Mouse (Mus musculus) CH12.LX (cell line): Measurements from ENCODE around the gene Gipc2. TPM values are rescaled to one million over a fixed set of nuclear protein-coding genes. Genes with fewer than 3 reads are reported as not detected.

ENCODE experiments used
- DNase-seq: peaks from one replicate; pipeline ENCODE4 v3.0.0-alpha.2; 2013; ENCODE audit errors: extremely low read depth
- H3K27ac ChIP-seq: 2 replicates; pipeline ENCODE4 v1.5.1; 2012; ENCODE audit warnings: low read depth, mild to moderate bottlenecking, control low read depth, moderate library complexity; ENCODE audit not compliant: insufficient read depth
- H3K27me3 ChIP-seq: replicated peaks from 2 replicates; pipeline ENCODE3; 2012; ENCODE audit warnings: inconsistent platforms
- H3K36me3 ChIP-seq, 2 experiments: replicated peaks in 1 of 2; 2 replicates each; pipeline versions ENCODE3 to v1.6.1; 2012; ENCODE audit warnings: inconsistent platforms in 1 of 2, low read length in 1 of 2, mild to moderate bottlenecking in 1 of 2, mixed read lengths in 1 of 2, moderate library complexity in 1 of 2; ENCODE audit not compliant: control insufficient read depth in 1 of 2, insufficient read depth in 1 of 2
- H3K4me1 ChIP-seq, 2 experiments: 2 replicates each; pipeline ENCODE4 v1.6.1; 2012; ENCODE audit warnings: inconsistent platforms in 1 of 2, moderate library complexity in 1 of 2; ENCODE audit not compliant: insufficient read depth in 2 of 2, control insufficient read depth in 1 of 2
- H3K4me2 ChIP-seq: 2 replicates; pipeline ENCODE4 v1.6.1; 2012; ENCODE audit warnings: low read depth, mild to moderate bottlenecking, control low read depth; ENCODE audit not compliant: poor library complexity, insufficient read depth, severe bottlenecking
- H3K4me3 ChIP-seq, 3 experiments: fragments of 150-350 bp in 1 of 3; sonication (generic) in 1 of 3; replicated peaks in 1 of 3; 2 replicates each; pipeline versions ENCODE3 to v1.5.1; 2011 to 2012; ENCODE audit warnings: low read depth in 2 of 3, low read length in 2 of 3, mild to moderate bottlenecking in 2 of 3, moderate library complexity in 2 of 3, control low read depth in 1 of 3, improper control_type of control experiment in 1 of 3, inconsistent platforms in 1 of 3, mixed read lengths in 1 of 3; ENCODE audit not compliant: poor library complexity in 1 of 3
- H3K79me2 ChIP-seq: replicated peaks from 2 replicates; pipeline ENCODE4 v1.6.1; 2012; ENCODE audit warnings: mild to moderate bottlenecking, moderate library complexity; ENCODE audit not compliant: control insufficient read depth, poor library complexity, insufficient read depth, severe bottlenecking; ENCODE audit errors: extremely low read depth
- H3K9ac ChIP-seq: 2 replicates; pipeline ENCODE4 v1.6.1; 2012; ENCODE audit warnings: low read depth, mild to moderate bottlenecking, control low read depth, moderate library complexity; ENCODE audit not compliant: insufficient read depth
- H3K9me3 ChIP-seq: replicated peaks from 2 replicates; pipeline ENCODE3; 2012; ENCODE audit warnings: low read length, inconsistent platforms, mixed read lengths
- CTCF ChIP-seq, 2 experiments: IDR thresholded peaks in 1 of 2; conservative IDR thresholded peaks in 1 of 2; 2 replicates each; pipeline ENCODE4 v1.5.1; 2011 to 2012; ENCODE audit warnings: low read depth in 2 of 2, low read length in 2 of 2, improper control_type of control experiment in 1 of 2, inconsistent platforms in 1 of 2, mild to moderate bottlenecking in 1 of 2, moderate library complexity in 1 of 2
- EP300 ChIP-seq: IDR thresholded peaks from 2 replicates; pipeline ENCODE4 v1.6.1; 2011; ENCODE audit warnings: low read length, improper control_type of control experiment
- GABPA ChIP-seq: IDR thresholded peaks from 2 replicates; pipeline ENCODE4 v1.6.1; 2012; ENCODE audit warnings: low read depth, low read length, improper control_type of control experiment, inconsistent platforms; ENCODE audit not compliant: insufficient replicate concordance
- KAT2A ChIP-seq: IDR thresholded peaks from 2 replicates; pipeline ENCODE4 v1.6.1; 2012; ENCODE audit warnings: low read length, improper control_type of control experiment, inconsistent platforms; ENCODE audit not compliant: insufficient replicate concordance
- MAX ChIP-seq: IDR thresholded peaks from 2 replicates; pipeline ENCODE4 v1.6.1; 2011; ENCODE audit warnings: low read length, improper control_type of control experiment
- MEF2A ChIP-seq: IDR thresholded peaks from 2 replicates; pipeline ENCODE4 v1.6.1; 2014; ENCODE audit warnings: low read depth, mild to moderate bottlenecking, inconsistent platforms, low read length, improper control_type of control experiment, borderline replicate concordance
- MYC ChIP-seq: IDR thresholded peaks from 2 replicates; pipeline ENCODE4 v1.6.1; 2011; ENCODE audit warnings: low read depth, mild to moderate bottlenecking, improper control_type of control experiment, low read length
- NRF1 ChIP-seq: IDR thresholded peaks from 2 replicates; pipeline ENCODE4 v1.6.1; 2014; ENCODE audit warnings: low read depth, mild to moderate bottlenecking, inconsistent platforms, low read length, improper control_type of control experiment, moderate library complexity
- POLR2A ChIP-seq: IDR thresholded peaks from 2 replicates; pipeline ENCODE4 v1.6.1; 2011; ENCODE audit warnings: low read depth, mild to moderate bottlenecking, improper control_type of control experiment, low read length
- POLR2AphosphoS2 ChIP-seq: IDR thresholded peaks from 2 replicates; pipeline ENCODE4 v1.6.1; 2011; ENCODE audit warnings: low read depth, low read length, improper control_type of control experiment
- TBP ChIP-seq: conservative IDR thresholded peaks from 2 replicates; pipeline ENCODE4 v1.6.1; 2011; ENCODE audit warnings: low read depth, low read length, improper control_type of control experiment
- TCF12 ChIP-seq: IDR thresholded peaks from 2 replicates; pipeline ENCODE4 v1.6.1; 2014; ENCODE audit warnings: low read depth, mild to moderate bottlenecking, inconsistent platforms, low read length, improper control_type of control experiment
- ZKSCAN1 ChIP-seq: IDR thresholded peaks from 2 replicates; pipeline ENCODE4 v1.6.1; 2012; ENCODE audit warnings: low read depth, inconsistent platforms, low read length, improper control_type of control experiment, borderline replicate concordance
- ZNF384 ChIP-seq: IDR thresholded peaks from 2 replicates; pipeline ENCODE4 v1.6.1; 2012; ENCODE audit warnings: low read depth, low read length, improper control_type of control experiment, inconsistent platforms
- dilution Hi-C: fragments of 300-500 bp; cut with MboI; formaldehyde crosslinking; loops from 2 replicates; pipeline ENCODE4 v1.14.3; 2020; ENCODE audit warnings: low sequenced_read_pairs; ENCODE audit not compliant: extremely low pct_unique_long_range_greater_than_20kb, extremely low pct_ligation_motif_present
- in situ Hi-C: fragments of 300-500 bp; cut with MboI; formaldehyde crosslinking; loops from 3 replicates; pipeline ENCODE4 v1.14.3; 2019; ENCODE audit warnings: low sequenced_read_pairs, low pct_ligation_motif_present, low pct_unique_long_range_greater_than_20kb, mixed read lengths
- polyA plus RNA-seq: library from polyadenylated mRNA; unstranded; fragments of >175 nt; gene quantifications from 2 replicates; pipeline ENCODE4 v1.2.1, GENCODE M21; 2012; ENCODE audit warnings: low read depth; ENCODE audit not compliant: insufficient read length
- total RNA-seq, 2 experiments: library from RNA; depleted of rRNA; stranded (reverse); fragments of 300-350 nt in 1 of 2; fragments of >200 nt in 1 of 2; gene quantifications; 2 replicates each; pipeline ENCODE4 v1.2.3; 2012 to 2014

The Gipc2 gene
- total and polyA plus RNA-seq, 3 experiments = 0.24 to 1.2 (median 0.38) TPM

GRCm38 (mm10) chr3:152147085-152147831 lies 18.8 kb downstream of the Gipc2 start:
- no peak overlapping the region for H3K9ac ChIP-seq
- H3K79me2 ChIP-seq = no peaks in the 10 kb centered on the region
- no peak overlapping the region for H3K4me3 ChIP-seq
- no peaks in the 10 kb centered on the region for H3K27me3 ChIP-seq
- no peak for DNase-seq
- in situ Hi-C loops (no loop called here), dilution Hi-C loops (no loop called here)
- H3K36me3 ChIP-seq = no peaks in the 10 kb centered on the region
- no peaks in the 10 kb centered on the region for H3K9me3 ChIP-seq
- TF ChIP-seq CTCF (conservative IDR thresholded peaks at IDR 0.05 in 1 of 2, IDR thresholded peaks at IDR 0.05 in 1 of 2; ENCODE audit: low read depth in 2 of 2, low read length in 2 of 2) (no peak), NRF1 (no peak)
- H3K4me2 ChIP-seq = no peak overlapping the region
- no peak overlapping the region for H3K27ac ChIP-seq
- peaks cover 3 to 14% of the 10 kb centered on the region in 2 experiments; a peak in 2 of 4 replicates for H3K4me1 ChIP-seq

GRCm38 (mm10) chr3:152145186-152145585 lies 20.8 kb downstream of the Gipc2 start:
- Histone ChIP-seq H3K27ac (no peak overlapping the region), H3K4me1 (peaks cover 3 to 13% of the 10 kb centered on the region in 2 experiments; a peak in 2 of 4 replicates), H3K9ac (no peak overlapping the region), H3K4me3 (no peak overlapping the region), H3K4me2 (no peak overlapping the region), H3K9me3 (no peaks in the 10 kb centered on the region), H3K27me3 (no peaks in the 10 kb centered on the region), H3K79me2 (no peaks in the 10 kb centered on the region), H3K36me3 (no peaks in the 10 kb centered on the region)
- dilution Hi-C loops (no loop called here), in situ Hi-C loops (no loop called here)
- DNase-seq = no peak
- TF ChIP-seq TCF12 (no peak), GABPA (no peak), MEF2A (no peak), TBP (no peak)

- in situ Hi-C loops = no loop called here
- Histone ChIP-seq H3K79me2 (no peaks in the 10 kb centered on the region), H3K27ac (no peak overlapping the region), H3K9me3 (no peaks in the 10 kb centered on the region), H3K36me3 (no peaks in the 10 kb centered on the region), H3K4me2 (no peak overlapping the region), H3K9ac (no peak overlapping the region), H3K4me3 (no peak overlapping the region), H3K27me3 (no peaks in the 10 kb centered on the region), H3K4me1 (no peaks in the 10 kb centered on the region)
- no peak for DNase-seq
- dilution Hi-C loops = no loop called here
- no peak for TF ChIP-seq MYC
- TF ChIP-seq KAT2A = no peak
- no peak for TF ChIP-seq ZKSCAN1
- TF ChIP-seq EP300 = no peak
- TF ChIP-seq POLR2AphosphoS2 = no peak
- TF ChIP-seq MEF2A = no peak
- TF ChIP-seq POLR2A = no peak
- TF ChIP-seq MAX = no peak
- no peak for TF ChIP-seq ZNF384
These were observed 22.9 kb downstream of the Gipc2 start for GRCm38 (mm10) chr3:152142989-152143695.
